Comparison of ENCODE assay signal across 10 mouse cellular contexts in the genomic region with DNA sequence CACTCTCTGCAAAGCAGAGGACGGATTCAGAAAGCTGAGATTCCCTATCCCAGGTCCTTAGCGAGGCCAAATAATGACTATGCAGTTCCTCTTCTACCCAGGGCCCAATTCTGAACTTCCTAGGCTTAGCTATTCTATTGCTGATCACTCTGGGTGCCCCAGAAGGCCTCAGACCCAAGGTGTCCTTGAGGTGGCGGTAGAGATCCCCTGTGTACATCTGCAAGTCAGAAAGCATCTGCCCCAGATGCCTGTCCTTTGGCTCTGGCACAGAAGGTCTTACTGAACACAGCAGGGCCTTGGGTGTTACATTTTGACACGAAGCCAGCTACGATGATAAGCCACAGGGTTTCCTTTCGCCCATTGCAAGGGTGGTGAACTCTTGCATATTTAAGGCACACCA. TPM values are rescaled to one million over a fixed set of nuclear protein-coding genes. Genes with fewer than 3 reads are reported as not detected.
DNase-seq lines count a peak whose midpoint lies in the region; ATAC-seq and TF ChIP-seq lines count a peak whose summit lies in the region.
"Had no signal": no experiment of that assay in that cellular context is flagged by ENCODE, and none has a peak within 500 bp of the region (broad histone marks: within the 10 kb centered on the region; RNA-seq: fewer than 3 reads in every experiment).

No protein-coding gene starts in this region.

- DNase-seq in left cerebral cortex, adult 2 months (ENCODE audit: extremely low spot score in 1 of 2, low spot score in 2 of 2) = no peak
- no peak for DNase-seq in left cerebral cortex, postnatal 14 days (ENCODE audit: low spot score in 2 of 2)
- DNase-seq in MEL-GATA-1-ER (ENCODE audit: extremely low read depth, low read depth) = peak; percentile 51
- peak; percentile 63 to 81 for DNase-seq in spleen, postnatal 4 days (ENCODE audit: low spot score in 2 of 2)
- DNase-seq in cerebellum, postnatal 25 days = no peak
- DNase-seq: kidney, adult 8-10 months; right cerebral cortex, postnatal 4 days had no signal

- intact Hi-C loops in left cerebral cortex, adult 2 months (cut with DNase I) = loop anchor here (10.0 kb wide), 1 partner anchor 155 kb away; no protein-coding TSS in a partner anchor
- intact Hi-C loops in left cerebral cortex, postnatal 14 days (cut with DNase I) = no loop called here

- no peak overlapping the region for H3K9ac ChIP-seq in kidney, embryonic 16.5 days (replicated peaks; ENCODE audit: low read length)
- no peak overlapping the region for H3K9ac ChIP-seq in forebrain, embryonic 13.5 days

- H3K9me3 ChIP-seq in kidney, embryonic 16.5 days (ENCODE audit: low read length) = no peaks in the 10 kb centered on the region
- no peaks in the 10 kb centered on the region for H3K9me3 ChIP-seq in forebrain, embryonic 13.5 days (replicated peaks)

- 46% methylated on average over 6 of the region's 6 CpGs for WGBS in kidney, embryonic 16.5 days
- 39% methylated on average over 6 of the region's 6 CpGs for whole genome bisulfite sequencing in forebrain, embryonic 13.5 days

- peaks cover 20% of the 10 kb centered on the region for H3K27me3 ChIP-seq in kidney, embryonic 16.5 days (ENCODE audit: insufficient read depth, low read length)
- H3K27me3 ChIP-seq in forebrain, embryonic 13.5 days = peaks cover 26% of the 10 kb centered on the region

- H3K36me3 ChIP-seq in kidney, embryonic 16.5 days (ENCODE audit: insufficient read depth, low read length) = no peaks in the 10 kb centered on the region
- H3K36me3 ChIP-seq in forebrain, embryonic 13.5 days (ENCODE audit: poor library complexity, severe bottlenecking) = no peaks in the 10 kb centered on the region

- peak; percentile 26 for TF ChIP-seq CTCF in left cerebral cortex, adult 2 months (IDR thresholded peaks at IDR 0.05)

- 0 out of 2 replicates have a peak, but pooled peaks have one; percentile 14 for ATAC-seq in erythroblast, adult 5-6 weeks (replicated peaks; ENCODE audit: low FRiP score, poor library complexity, severe bottlenecking)
- no peak for ATAC-seq in kidney, embryonic 16.5 days (ENCODE audit: low FRiP score, low TSS enrichment)
- no peak for ATAC-seq in forebrain, embryonic 13.5 days

- no peak overlapping the region for H3K27ac ChIP-seq in left cerebral cortex, adult 2 months
- no peak overlapping the region for H3K27ac ChIP-seq in kidney, embryonic 16.5 days (ENCODE audit: low read length)
- H3K27ac ChIP-seq in forebrain, embryonic 13.5 days = no peak overlapping the region

- no peak overlapping the region for H3K4me3 ChIP-seq in left cerebral cortex, adult 2 months
- no peak overlapping the region for H3K4me3 ChIP-seq in kidney, embryonic 16.5 days (ENCODE audit: low read length)
- no peak overlapping the region for H3K4me3 ChIP-seq in forebrain, embryonic 13.5 days

- no peak overlapping the region for H3K4me2 ChIP-seq in kidney, embryonic 16.5 days (replicated peaks; ENCODE audit: low read depth, low read length)
- no peak overlapping the region for H3K4me2 ChIP-seq in forebrain, embryonic 13.5 days

- peaks cover 11% of the 10 kb centered on the region for H3K4me1 ChIP-seq in kidney, embryonic 16.5 days (ENCODE audit: insufficient read depth, low read length)
- H3K4me1 ChIP-seq in forebrain, embryonic 13.5 days = peaks cover 13% of the 10 kb centered on the region

RNA-seq across cellular contexts. Expression of a gene that starts 3.1 kb away (rescaled TPM):
- under 1 TPM; 0.61 to 0.84 TPM for total RNA-seq in left cerebral cortex, adult 2 months (2021)
- 1 to 10 TPM; 2.0 to 4.9 TPM for total RNA-seq in left cerebral cortex, postnatal 14 days (2021)
- total RNA-seq in erythroblast, adult 5-6 weeks (2015; ENCODE audit: low replicate concordance) = not detected in 2 replicates
- total RNA-seq in erythroblast, adult 5-6 weeks (2017; ENCODE audit: low replicate concordance) = not detected in 2 replicates
- polyA plus RNA-seq in kidney, embryonic 16.5 days (2015; fragmentation: Nextera tagmentation; extraction: Ambion mirVana) = 0.12 TPM in 1 of 2 replicates, not detected in the other
- 0.41 and 0.94 TPM in 2 replicates for polyA plus RNA-seq in forebrain, embryonic 13.5 days (2015; fragmentation: Nextera tagmentation; extraction: Ambion mirVana)

RNA-seq across cellular contexts. Expression of a gene that starts 14.3 kb away (rescaled TPM):
- total RNA-seq in left cerebral cortex, adult 2 months (2021) = 10 to 100 TPM; 26.7 to 28.3 TPM
- 10 to 100 TPM; 29.3 to 30.6 TPM for total RNA-seq in left cerebral cortex, postnatal 14 days (2021)
- total RNA-seq in erythroblast, adult 5-6 weeks (2015; ENCODE audit: low replicate concordance) = 9.0 and 9.8 TPM in 2 replicates
- 5.8 and 7.0 TPM in 2 replicates for total RNA-seq in erythroblast, adult 5-6 weeks (2017; ENCODE audit: low replicate concordance)
- polyA plus RNA-seq in kidney, embryonic 16.5 days (2015; fragmentation: Nextera tagmentation; extraction: Ambion mirVana) = 111 TPM in 2 replicates
- polyA plus RNA-seq in forebrain, embryonic 13.5 days (2015; fragmentation: Nextera tagmentation; extraction: Ambion mirVana) = 90.6 and 101 TPM in 2 replicates

RNA-seq across cellular contexts. Expression of a gene that starts 38.9 kb away (rescaled TPM):
- total RNA-seq in left cerebral cortex, adult 2 months (2021) = 10 to 100 TPM; 23.4 to 24.5 TPM
- total RNA-seq in left cerebral cortex, postnatal 14 days (2021) = 10 to 100 TPM; 20.9 to 24.2 TPM
- total RNA-seq in erythroblast, adult 5-6 weeks (2015; ENCODE audit: low replicate concordance) = 17.3 and 29.4 TPM in 2 replicates
- total RNA-seq in erythroblast, adult 5-6 weeks (2017; ENCODE audit: low replicate concordance) = 34.7 and 53.5 TPM in 2 replicates
- 41.4 and 42.8 TPM in 2 replicates for polyA plus RNA-seq in kidney, embryonic 16.5 days (2015; fragmentation: Nextera tagmentation; extraction: Ambion mirVana)
- polyA plus RNA-seq in forebrain, embryonic 13.5 days (2015; fragmentation: Nextera tagmentation; extraction: Ambion mirVana) = 32.7 and 33.8 TPM in 2 replicates

RNA-seq across cellular contexts. Expression of a gene that starts 45.0 kb away (rescaled TPM):
- total RNA-seq in left cerebral cortex, adult 2 months (2021) = under 1 TPM in 1 of 2 experiments, not detected in 1; 0.77 TPM
- 1 to 10 TPM in 1 of 2 experiments, under 1 TPM in 1; 0.37 to 1.9 TPM for total RNA-seq in left cerebral cortex, postnatal 14 days (2021)
- not detected in 2 replicates for total RNA-seq in erythroblast, adult 5-6 weeks (2015; ENCODE audit: low replicate concordance)
- total RNA-seq in erythroblast, adult 5-6 weeks (2017; ENCODE audit: low replicate concordance) = not detected in 2 replicates
- 1.2 TPM in 2 replicates for polyA plus RNA-seq in kidney, embryonic 16.5 days (2015; fragmentation: Nextera tagmentation; extraction: Ambion mirVana)
- polyA plus RNA-seq in forebrain, embryonic 13.5 days (2015; fragmentation: Nextera tagmentation; extraction: Ambion mirVana) = not detected in 2 replicates

RNA-seq across cellular contexts. Expression of a gene that starts 52.3 kb away (rescaled TPM):
- 10 to 100 TPM; 15.4 to 16.3 TPM for total RNA-seq in left cerebral cortex, adult 2 months (2021)
- total RNA-seq in left cerebral cortex, postnatal 14 days (2021) = 1 to 10 TPM; 8.8 to 9.3 TPM
- 8.5 and 13.8 TPM in 2 replicates for total RNA-seq in erythroblast, adult 5-6 weeks (2015; ENCODE audit: low replicate concordance)
- total RNA-seq in erythroblast, adult 5-6 weeks (2017; ENCODE audit: low replicate concordance) = 6.6 and 13.1 TPM in 2 replicates
- polyA plus RNA-seq in kidney, embryonic 16.5 days (2015; fragmentation: Nextera tagmentation; extraction: Ambion mirVana) = 11.8 and 13.1 TPM in 2 replicates
- polyA plus RNA-seq in forebrain, embryonic 13.5 days (2015; fragmentation: Nextera tagmentation; extraction: Ambion mirVana) = 0.88 and 1.4 TPM in 2 replicates

Comparison
In these comparisons a context has a peak if more than half of its experiments do, and no peak if none do; other contexts are left out.
1. DNase-seq: peak in MEL-GATA-1-ER (single experiment) and spleen, postnatal 4 days (2 of 2); none in left cerebral cortex, adult 2 months (0 of 2), left cerebral cortex, postnatal 14 days (0 of 2) and cerebellum, postnatal 25 days (0 of 2).